Mouse (Mus musculus) stomach, postnatal 0 days (tissue): ENCODE measurements around the gene Akr1b7. TPM values are rescaled to one million over a fixed set of nuclear protein-coding genes. Genes with fewer than 3 reads are reported as not detected.
"Not testable (repeated sequence)": the region's sequence is repeated elsewhere in the genome, so short reads cannot be mapped to it uniquely, and the experiment has no call there.

Source experiments
- ATAC-seq: fragments of 200-750 bp; cut with Nextera tagmentation; 2 replicates; pipeline ENCODE4 v1.8.0; 2017; ENCODE audit not compliant: low FRiP score, low TSS enrichment
- DNase-seq: peaks from one replicate; pipeline ENCODE4 v3.0.0-alpha.2; 2016; ENCODE audit warnings: low spot score
- H3K27ac ChIP-seq: fragments of 300-500 bp; sonication (generic); replicated peaks from 2 replicates; pipeline ENCODE4 v1.5.1; 2014; ENCODE audit warnings: mild to moderate bottlenecking, control low read depth
- H3K27me3 ChIP-seq: fragments of 300-500 bp; sonication (generic); 2 replicates; pipeline ENCODE4 v1.6.1; 2014; ENCODE audit warnings: low read length; ENCODE audit not compliant: control insufficient read depth, insufficient read depth
- H3K36me3 ChIP-seq: fragments of 300-500 bp; sonication (generic); 2 replicates; pipeline ENCODE4 v1.6.1; 2014; ENCODE audit warnings: low read length, mixed read lengths; ENCODE audit not compliant: control insufficient read depth, insufficient read depth
- H3K4me1 ChIP-seq: fragments of 300-500 bp; sonication (generic); replicated peaks from 2 replicates; pipeline ENCODE4 v1.6.1; 2014; ENCODE audit warnings: antibody characterized with exemption; ENCODE audit not compliant: control insufficient read depth, insufficient read depth
- H3K4me2 ChIP-seq: fragments of 300-500 bp; sonication (generic); replicated peaks from 2 replicates; pipeline ENCODE4 v1.6.1; 2014; ENCODE audit warnings: low read depth, mild to moderate bottlenecking, control low read depth, moderate library complexity
- H3K4me3 ChIP-seq: fragments of 300-500 bp; sonication (generic); 2 replicates; pipeline ENCODE4 v1.5.1; 2014; ENCODE audit warnings: low read depth, low read length, control low read depth
- H3K9ac ChIP-seq: fragments of 300-500 bp; sonication (generic); 2 replicates; pipeline ENCODE4 v1.6.1; 2014; ENCODE audit warnings: mild to moderate bottlenecking, low read length, control low read depth, mixed read lengths
- H3K9me3 ChIP-seq: fragments of 300-500 bp; sonication (generic); 2 replicates; pipeline ENCODE4 v1.6.1; 2016; ENCODE audit warnings: low read length; ENCODE audit not compliant: control insufficient read depth
- CTCF ChIP-seq: IDR thresholded peaks from 2 replicates; pipeline ENCODE4 v1.5.1; 2016; ENCODE audit warnings: antibody characterized with exemption, low read depth, mild to moderate bottlenecking, moderate library complexity
- EP300 ChIP-seq: optimal IDR thresholded peaks from 2 replicates; pipeline ENCODE3; 2016; ENCODE audit warnings: antibody characterized with exemption
- WGBS: fragments of 180-500 bp; shearing (Covaris S2); extraction: QIAGEN DNeasy Blood & Tissue Kit; methylation state at CpG from one replicate; pipeline ENCODE4 v1.1.7; 2014; 5-methylcytosine and 5-hydroxymethylcytosine counted together
- polyA plus RNA-seq: library from polyadenylated mRNA; unstranded; fragments of >200 nt; fragmentation: Nextera tagmentation; extraction: Ambion mirVana; gene quantifications from 2 replicates; pipeline ENCODE4 v1.2.1, GENCODE M21; 2015

Akr1b7 gene
- 0.17 and 1.2 TPM in 2 replicates for polyA plus RNA-seq

- Histone ChIP-seq H3K27ac (no peak within 1 kb of the TSS), H3K4me2 (no peak within 1 kb of the TSS), H3K27me3 (no peaks in the 10 kb centered on the region), H3K9ac (no peak within 1 kb of the TSS), H3K36me3 (no peaks in the 10 kb centered on the region), H3K4me1 (no peaks in the 10 kb centered on the region), H3K9me3 (no peaks in the 10 kb centered on the region), H3K4me3 (no peak within 1 kb of the TSS)
- DNase-seq (peak; percentile 24), ATAC-seq (no peak)
- WGBS = 52% methylated on average over 6 of the region's 6 CpGs
- TF ChIP-seq EP300 (no peak), CTCF (no peak)
These were observed at the start of gene Akr1b7 for GRCm38 (mm10) chr6:34412023-34412422. Gene Akr1b7 (plus strand): TSS chr6:34412334.

- H3K4me1 ChIP-seq = no peaks in the 10 kb centered on the region
- no peak for ATAC-seq
- H3K27ac ChIP-seq = no peak overlapping the region
- TF ChIP-seq CTCF (peak; percentile 31), EP300 (no peak)
- H3K27me3 ChIP-seq = no peaks in the 10 kb centered on the region
- H3K9me3 ChIP-seq = no peaks in the 10 kb centered on the region
- no peak overlapping the region for H3K4me2 ChIP-seq
- no peak for DNase-seq
- H3K9ac ChIP-seq = no peak overlapping the region
- H3K36me3 ChIP-seq = no peaks in the 10 kb centered on the region
- 84% methylated on average over 12 of the region's 12 CpGs for WGBS
- no peak overlapping the region for H3K4me3 ChIP-seq
These were observed 47.7 kb upstream of the Akr1b7 start for GRCm38 (mm10) chr6:34364217-34365136.

DNA sequence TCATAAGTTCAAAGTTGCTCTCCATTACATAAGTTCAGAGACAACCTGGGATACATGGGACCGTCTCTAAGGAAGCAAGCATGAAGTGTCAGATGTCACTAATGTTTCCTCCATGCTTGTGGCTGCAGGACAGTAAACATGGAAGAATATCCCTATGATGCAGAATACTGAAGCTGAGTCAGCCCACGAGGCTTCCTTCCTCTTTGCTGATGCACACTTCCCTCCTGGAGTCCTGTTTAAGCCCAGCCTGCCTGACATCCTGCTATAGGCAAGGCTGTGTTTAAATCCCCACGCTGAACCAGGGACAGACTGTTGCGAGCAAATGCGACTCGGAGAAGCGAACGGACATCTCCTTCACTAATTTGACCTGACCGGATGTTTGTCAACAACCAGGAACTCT is 44.1 kb upstream of the Akr1b7 start:
- H3K27me3 ChIP-seq = no peaks in the 10 kb centered on the region
- no peak for DNase-seq
- no peaks in the 10 kb centered on the region for H3K4me1 ChIP-seq
- no peaks in the 10 kb centered on the region for H3K36me3 ChIP-seq
- ATAC-seq = no peak
- no peak for TF ChIP-seq CTCF
- TF ChIP-seq EP300 = no peak
- 78% methylated on average over 9 of the region's 9 CpGs for WGBS
- no peaks in the 10 kb centered on the region for H3K9me3 ChIP-seq
- no peak overlapping the region for H3K27ac ChIP-seq
- no peak overlapping the region for H3K4me3 ChIP-seq
- H3K9ac ChIP-seq = no peak overlapping the region
- H3K4me2 ChIP-seq = no peak overlapping the region

GRCm38 (mm10) chr6:34370081-34370480 is 42.1 kb upstream of the Akr1b7 start:
- Histone ChIP-seq H3K36me3 (no peaks in the 10 kb centered on the region), H3K4me3 (no peak overlapping the region), H3K4me1 (no peaks in the 10 kb centered on the region), H3K9me3 (no peaks in the 10 kb centered on the region), H3K9ac (no peak overlapping the region), H3K27ac (no peak overlapping the region), H3K27me3 (no peaks in the 10 kb centered on the region), H3K4me2 (no peak overlapping the region)
- ATAC-seq = no peak
- 78% methylated on average over 8 of the region's 8 CpGs for whole genome bisulfite sequencing
- no peak for TF ChIP-seq CTCF
- DNase-seq = no peak

GRCm38 (mm10) chr6:34371700-34372351 is 40.3 kb upstream of the Akr1b7 start:
- peak; percentile 56 for ATAC-seq

GRCm38 (mm10) chr6:34373841-34374240 is 38.3 kb upstream of the Akr1b7 start:
- H3K4me3 ChIP-seq = no peak overlapping the region
- no peaks in the 10 kb centered on the region for H3K9me3 ChIP-seq
- 76% methylated on average over 7 of the region's 7 CpGs for WGBS
- no peak for TF ChIP-seq CTCF
- no peak for TF ChIP-seq EP300
- H3K4me2 ChIP-seq = no peak overlapping the region
- no peak for DNase-seq
- no peaks in the 10 kb centered on the region for H3K4me1 ChIP-seq
- H3K9ac ChIP-seq = no peak overlapping the region
- no peaks in the 10 kb centered on the region for H3K27me3 ChIP-seq
- no peaks in the 10 kb centered on the region for H3K36me3 ChIP-seq
- no peak for ATAC-seq
- no peak overlapping the region for H3K27ac ChIP-seq

More at GRCm38 (mm10) chr6:34371700-34372351, 40.3 kb upstream of the Akr1b7 start:
- Histone ChIP-seq H3K4me3 (no peak overlapping the region), H3K27me3 (no peaks in the 10 kb centered on the region), H3K36me3 (no peaks in the 10 kb centered on the region), H3K9me3 (no peaks in the 10 kb centered on the region), H3K27ac (no peak overlapping the region), H3K4me2 (peak overlapping the region; percentile 12; the same call in 1 of the 2 replicates), H3K4me1 (no peaks in the 10 kb centered on the region), H3K9ac (no peak overlapping the region)
- TF ChIP-seq CTCF = peak; percentile 87
- TF ChIP-seq EP300 = no peak
- DNase-seq = peak; percentile 75
- 17% methylated on average over 18 of the region's 18 CpGs for WGBS

- H3K27ac ChIP-seq, H3K4me1 ChIP-seq, H3K9me3 ChIP-seq, H3K27me3 ChIP-seq, DNase-seq, H3K9ac ChIP-seq, H3K4me3 ChIP-seq, H3K36me3 ChIP-seq, H3K4me2 ChIP-seq, ATAC-seq: not testable (repeated sequence)
- 79% methylated on average over 5 of the region's 5 CpGs for WGBS
These were observed 36.2 kb upstream of the Akr1b7 start for GRCm38 (mm10) chr6:34375888-34376287.
